Mouse (Mus musculus) embryo, embryonic 11 days (tissue): ENCODE results near the gene Nr1h3.
"Not testable (repeated sequence)": the region's sequence is repeated elsewhere in the genome, so short reads cannot be mapped to it uniquely, and the experiment has no call there.

ENCODE experiments used
- DNase-seq: peaks from one replicate; pipeline ENCODE4 v3.0.0-alpha.2; 2015

Nr1h3 gene

GRCm38 (mm10) chr2:91202222-91202971, at the start of gene Nr1h3, which contains the start of gene Acp2:
Gene Nr1h3 (minus strand): TSS chr2:91202834.
Gene Acp2 (plus strand): TSS chr2:91202885.
- DNase-seq = peak; percentile 95

- no peak for DNase-seq
Observed at GRCm38 (mm10) chr2:91252001-91252400, 49.4 kb upstream of the Nr1h3 start.

- DNase-seq = no peak
Observed at GRCm38 (mm10) chr2:91248366-91248765, 45.7 kb upstream of the Nr1h3 start.

- no peak for DNase-seq
Observed at GRCm38 (mm10) chr2:91244557-91245228, 42.1 kb upstream of the Nr1h3 start.

GRCm38 (mm10) chr2:91243416-91243815, 40.8 kb upstream of the Nr1h3 start:
- DNase-seq = no peak

- no peak for DNase-seq
Observed at GRCm38 (mm10) chr2:91242547-91242946, 39.9 kb upstream of the Nr1h3 start.

- not testable (repeated sequence) for DNase-seq
Observed at GRCm38 (mm10) chr2:91237511-91238080, 35.0 kb upstream of the Nr1h3 start.

- peak; percentile 97 for DNase-seq
Observed at GRCm38 (mm10) chr2:91236601-91237510, 34.2 kb upstream of the Nr1h3 start, which contains the start of gene Ddb2. Gene Ddb2 (minus strand): TSS chr2:91236982.

GRCm38 (mm10) chr2:91229735-91230134, 27.1 kb upstream of the Nr1h3 start:
- no peak for DNase-seq

GRCm38 (mm10) chr2:91223614-91224013, 21.0 kb upstream of the Nr1h3 start:
- no peak for DNase-seq

- no peak for DNase-seq
Observed at GRCm38 (mm10) chr2:91220501-91220900, 17.9 kb upstream of the Nr1h3 start.

GRCm38 (mm10) chr2:91217032-91217431, 14.4 kb upstream of the Nr1h3 start:
- DNase-seq = no peak

- no peak for DNase-seq
Observed at GRCm38 (mm10) chr2:91213311-91213710, 10.7 kb upstream of the Nr1h3 start.

GRCm38 (mm10) chr2:91206254-91206775, 3.7 kb upstream of the Nr1h3 start:
- no peak for DNase-seq

GRCm38 (mm10) chr2:91202972-91203656, 480 bp upstream of the Nr1h3 start:
- no peak for DNase-seq

- DNase-seq = no peak
Observed at GRCm38 (mm10) chr2:91198888-91199287, 3.7 kb downstream of the Nr1h3 start.

GRCm38 (mm10) chr2:91196577-91197001, 6.0 kb downstream of the Nr1h3 start:
- DNase-seq = no peak

GRCm38 (mm10) chr2:91194624-91195332, 7.9 kb downstream of the Nr1h3 start:
- peak; percentile 88 for DNase-seq

GRCm38 (mm10) chr2:91190501-91190900, 12.1 kb downstream of the Nr1h3 start:
- no peak for DNase-seq

GRCm38 (mm10) chr2:91187431-91187830, 15.2 kb downstream of the Nr1h3 start:
- no peak for DNase-seq

GRCm38 (mm10) chr2:91186208-91186607, 16.4 kb downstream of the Nr1h3 start:
- DNase-seq = no peak
